Mouse (Mus musculus) neural tube, embryonic 15.5 days (tissue): ENCODE measurements around the gene Olfr362. TPM values are rescaled to one million over a fixed set of nuclear protein-coding genes. Genes with fewer than 3 reads are reported as not detected.
"Not testable (repeated sequence)": the region's sequence is repeated elsewhere in the genome, so short reads cannot be mapped to it uniquely, and the experiment has no call there.

Experiments
- ATAC-seq: fragments of 200-750 bp; cut with Nextera tagmentation; 2 replicates; pipeline ENCODE4 v1.8.0; 2017; ENCODE audit warnings: mild to moderate bottlenecking, moderate TSS enrichment, moderate library complexity; ENCODE audit not compliant: low FRiP score
- H3K27ac ChIP-seq: fragments of 300-500 bp; sonication (generic); replicated peaks from 2 replicates; pipeline ENCODE4 v1.5.1; 2015; ENCODE audit warnings: mild to moderate bottlenecking, inconsistent platforms
- H3K27me3 ChIP-seq: fragments of 300-500 bp; sonication (generic); replicated peaks from 2 replicates; pipeline ENCODE4 v1.6.1; 2015; ENCODE audit warnings: inconsistent platforms
- H3K36me3 ChIP-seq: fragments of 300-500 bp; sonication (generic); 2 replicates; pipeline ENCODE4 v1.6.1; 2015; ENCODE audit warnings: inconsistent platforms
- H3K4me1 ChIP-seq: fragments of 300-500 bp; sonication (generic); 2 replicates; pipeline ENCODE4 v1.6.1; 2015; ENCODE audit warnings: inconsistent platforms
- H3K4me2 ChIP-seq: fragments of 300-500 bp; sonication (generic); 2 replicates; pipeline ENCODE4 v1.6.1; 2015; ENCODE audit warnings: inconsistent platforms, mild to moderate bottlenecking, moderate library complexity
- H3K4me3 ChIP-seq: fragments of 300-500 bp; sonication (generic); replicated peaks from 2 replicates; pipeline ENCODE4 v1.5.1; 2015; ENCODE audit warnings: mild to moderate bottlenecking, inconsistent platforms
- H3K9ac ChIP-seq: fragments of 300-500 bp; sonication (generic); replicated peaks from 2 replicates; pipeline ENCODE4 v1.6.1; 2015; ENCODE audit warnings: mild to moderate bottlenecking, inconsistent platforms
- H3K9me3 ChIP-seq: fragments of 300-500 bp; sonication (generic); replicated peaks from 2 replicates; pipeline ENCODE4 v1.6.1; 2016; ENCODE audit warnings: inconsistent platforms
- WGBS: fragments of 180-500 bp; shearing (Covaris S2); methylation state at CpG from one replicate; pipeline ENCODE4 v1.1.7; 2015; ENCODE audit warnings: mixed read lengths; 5-methylcytosine and 5-hydroxymethylcytosine counted together
- polyA plus RNA-seq: library from polyadenylated mRNA; unstranded; fragments of >200 nt; fragmentation: Nextera tagmentation; extraction: Ambion mirVana; gene quantifications from 2 replicates; pipeline ENCODE4 v1.2.1, GENCODE M21; 2015

The Olfr362 gene
- not detected in 2 replicates for polyA plus RNA-seq

DNA sequence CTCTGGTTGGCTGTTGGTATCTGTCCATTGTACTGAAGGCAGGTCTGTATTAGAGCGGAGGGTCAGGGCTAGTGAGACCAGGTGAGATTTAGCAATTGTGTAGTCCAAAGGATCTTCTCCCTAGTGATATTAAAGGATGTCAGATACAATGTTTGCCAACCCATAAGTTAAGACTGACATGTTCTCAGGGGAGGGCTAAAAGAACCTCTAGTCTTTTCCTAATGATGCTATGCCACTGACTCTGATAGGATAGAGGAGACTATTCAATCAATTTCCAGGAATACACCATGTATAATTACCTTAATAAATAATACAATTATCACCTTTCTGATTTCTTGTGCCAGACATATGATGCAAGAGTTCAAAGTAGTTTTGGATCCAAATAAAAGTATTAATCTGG lies at the start of gene Olfr362:
Gene Olfr362, minus strand, starts transcription at position 101 of the 400 bp plus-strand sequence.
- H3K4me2 ChIP-seq, result no peak within 1 kb of the TSS
- H3K27me3 ChIP-seq, result no peaks in the 10 kb centered on the region
- H3K36me3 ChIP-seq, result no peaks in the 10 kb centered on the region
- H3K4me1 ChIP-seq, result no peaks in the 10 kb centered on the region
- WGBS, result 90% methylated on average over 1 of the region's 1 CpGs
- no peak within 1 kb of the TSS for H3K27ac ChIP-seq
- no peak for ATAC-seq
- H3K9me3 ChIP-seq, result peaks cover 8% of the 10 kb centered on the region; the same call in 1 of the 2 replicates
- H3K9ac ChIP-seq, result no peak within 1 kb of the TSS
- H3K4me3 ChIP-seq, result no peak within 1 kb of the TSS

DNA sequence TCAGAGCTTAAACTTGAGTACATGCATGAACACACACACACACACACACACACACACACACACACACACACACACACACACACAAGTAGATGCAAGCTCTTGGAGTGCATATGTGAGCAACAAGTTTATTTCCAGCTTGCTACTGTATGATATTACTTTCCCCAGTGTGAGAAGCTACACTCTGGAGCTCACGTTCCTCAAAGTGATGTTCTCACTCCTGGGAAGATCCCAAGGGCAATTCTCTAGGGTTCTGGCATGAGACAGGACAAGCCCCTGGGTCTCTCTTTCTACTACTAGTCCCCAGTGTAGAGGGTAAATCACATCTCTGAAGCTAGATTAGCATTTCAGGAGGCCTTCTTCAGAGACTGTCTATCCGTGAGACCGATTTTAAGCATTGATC lies 21.3 kb upstream of the Olfr362 start, which contains the start of gene Olfr364-ps1:
Gene Olfr364-ps1, plus strand, starts transcription at position 301 of the 400 bp plus-strand sequence.
- no peaks in the 10 kb centered on the region for H3K27me3 ChIP-seq
- peaks cover 4% of the 10 kb centered on the region; the same call in 1 of the 2 replicates for H3K9me3 ChIP-seq
- no peak within 1 kb of the TSS for H3K27ac ChIP-seq
- H3K4me2 ChIP-seq, result no peak within 1 kb of the TSS
- no peaks in the 10 kb centered on the region for H3K4me1 ChIP-seq
- ATAC-seq, result no peak
- H3K4me3 ChIP-seq, result no peak within 1 kb of the TSS
- no peak within 1 kb of the TSS for H3K9ac ChIP-seq
- no peaks in the 10 kb centered on the region for H3K36me3 ChIP-seq
- 85% methylated on average over 3 of the region's 3 CpGs for whole genome bisulfite sequencing

DNA sequence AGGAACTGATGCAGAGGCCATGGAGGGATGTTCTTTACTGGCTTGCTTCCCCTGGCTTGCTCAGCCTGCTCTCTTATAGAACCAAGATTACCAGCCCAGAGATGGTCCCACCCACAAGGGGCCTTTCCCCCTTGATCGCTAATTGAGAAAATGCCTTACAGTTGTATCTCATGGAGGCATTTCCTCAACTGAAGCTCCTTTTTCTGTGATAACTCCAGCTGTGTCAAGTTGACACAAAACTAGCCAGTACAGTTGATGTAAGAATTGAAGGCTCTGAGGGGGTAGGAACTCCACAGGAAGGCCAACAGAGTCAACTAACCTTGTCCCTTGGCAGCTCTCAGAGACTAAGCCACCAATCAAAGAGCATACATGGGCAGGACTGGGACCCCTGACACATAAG lies 28.5 kb downstream of the Olfr362 start, which contains the start of gene Olfr361:
Gene Olfr361, minus strand, starts transcription at position 101 of the 400 bp plus-strand sequence.
- WGBS, result 83% methylated on average over 1 of the region's 1 CpGs
- not testable (repeated sequence) for H3K4me3 ChIP-seq, H3K9ac ChIP-seq, H3K27ac ChIP-seq, H3K36me3 ChIP-seq, H3K9me3 ChIP-seq, ATAC-seq, H3K27me3 ChIP-seq, H3K4me2 ChIP-seq, H3K4me1 ChIP-seq

DNA sequence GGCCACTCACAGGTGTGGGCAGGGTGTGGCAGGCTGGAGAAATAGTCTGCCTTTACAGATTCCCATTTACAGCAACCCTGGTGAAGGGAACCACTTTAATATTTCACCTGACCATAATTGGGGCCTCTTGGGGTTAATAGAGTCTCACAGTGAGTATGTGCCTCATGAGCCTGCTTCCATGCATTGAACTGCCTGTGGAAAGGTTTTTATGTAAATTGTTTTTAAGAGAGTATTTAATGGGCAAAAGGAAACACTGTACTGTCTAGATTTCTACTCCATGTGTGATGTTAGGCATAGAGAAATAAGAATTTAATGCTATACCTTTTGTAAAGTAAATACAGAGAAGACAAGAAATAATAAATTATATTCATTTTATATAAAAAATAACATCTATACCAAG lies 52.3 kb downstream of the Olfr362 start, which contains the start of gene Olfr360:
Gene Olfr360, plus strand, starts transcription at position 301 of the 400 bp plus-strand sequence.
- no peaks in the 10 kb centered on the region for H3K4me1 ChIP-seq
- no peak within 1 kb of the TSS for H3K4me3 ChIP-seq
- H3K27me3 ChIP-seq, result no peaks in the 10 kb centered on the region
- H3K27ac ChIP-seq, result no peak within 1 kb of the TSS
- no peaks in the 10 kb centered on the region for H3K9me3 ChIP-seq
- no peak within 1 kb of the TSS for H3K4me2 ChIP-seq
- H3K9ac ChIP-seq, result no peak within 1 kb of the TSS
- no peak for ATAC-seq
- no peaks in the 10 kb centered on the region for H3K36me3 ChIP-seq

Other genes with a start within 250 kb of the Olfr362 start
- not detected in 2 replicates for gene Olfr352, start 249.4 kb downstream of the Olfr362 start, polyA plus RNA-seq
- not detected in 2 replicates for gene Olfr353, start 225.0 kb downstream of the Olfr362 start, polyA plus RNA-seq
- gene Olfr354, start 212.2 kb downstream of the Olfr362 start, polyA plus RNA-seq, result not detected in 2 replicates
- gene Olfr355, start 189.0 kb downstream of the Olfr362 start, polyA plus RNA-seq, result not detected in 2 replicates
- not detected in 2 replicates for gene Olfr356, start 180.8 kb downstream of the Olfr362 start, polyA plus RNA-seq
- not detected in 2 replicates for gene Olfr357, start 124.1 kb downstream of the Olfr362 start, polyA plus RNA-seq
- gene Olfr358, start 108.6 kb downstream of the Olfr362 start, polyA plus RNA-seq, result not detected in 2 replicates
- not detected in 2 replicates for gene Olfr360, start 52.2 kb downstream of the Olfr362 start, polyA plus RNA-seq
- not detected in 2 replicates for gene Olfr361, start 28.6 kb downstream of the Olfr362 start, polyA plus RNA-seq
- gene Olfr364-ps1, start 21.4 kb upstream of the Olfr362 start, polyA plus RNA-seq, result not detected in 2 replicates
- not detected in 2 replicates for gene Olfr365, start 70.3 kb upstream of the Olfr362 start, polyA plus RNA-seq
- not detected in 2 replicates for gene Olfr366, start 93.7 kb upstream of the Olfr362 start, polyA plus RNA-seq
- gene Olfr368, start 208.6 kb upstream of the Olfr362 start, polyA plus RNA-seq, result not detected in 2 replicates
- gene Pdcl, start 241.4 kb upstream of the Olfr362 start, polyA plus RNA-seq, result 42.0 and 44.1 TPM in 2 replicates